Mouse (Mus musculus): ENCODE measurements around the gene Wwox.

- no peak for TF ChIP-seq POLR2A (IDR thresholded peaks at IDR 0.05; ENCODE audit: control insufficient read depth in 1 of 2, insufficient read depth in 1 of 2, low read depth in 1 of 2, low read length in 2 of 2, poor library complexity in 1 of 2)
- no peak for TF ChIP-seq BHLHE40 (IDR thresholded peaks at IDR 0.05; ENCODE audit: borderline replicate concordance, low read depth, low read length)
- TF ChIP-seq CTCF (IDR thresholded peaks at IDR 0.05 in 2 of 3, conservative IDR thresholded peaks at IDR 0.05 in 1 of 3; ENCODE audit: control insufficient read depth in 1 of 3, insufficient read depth in 1 of 3, low read depth in 2 of 3, low read length in 3 of 3, poor library complexity in 1 of 3, severe bottlenecking in 1 of 3): no peak
- no peak for TF ChIP-seq TBP (IDR thresholded peaks at IDR 0.05; ENCODE audit: low read depth, low read length)
- TF ChIP-seq CHD1 (IDR thresholded peaks at IDR 0.05; ENCODE audit: low read depth, low read length): no peak
- TF ChIP-seq NELFE (IDR thresholded peaks at IDR 0.05; ENCODE audit: low read depth, low read length): no peak
- TF ChIP-seq POLR2AphosphoS2 (IDR thresholded peaks at IDR 0.05; ENCODE audit: low read length): no peak
- TF ChIP-seq GATA1 (IDR thresholded peaks at IDR 0.05; ENCODE audit: low read depth, low read length): no peak
- TF ChIP-seq RAD21 (IDR thresholded peaks at IDR 0.05; ENCODE audit: low read depth, low read length): no peak
Observed at GRCm38 (mm10) chr8:114603046-114603445, 163.6 kb downstream of the Wwox start.
